Mouse (Mus musculus): ENCODE data around the gene Taar7f. TPM values are rescaled to one million over a fixed set of nuclear protein-coding genes. Genes with fewer than 3 reads are reported as not detected.
"Not testable (repeated sequence)": the region's sequence is repeated elsewhere in the genome, so short reads cannot be mapped to it uniquely, and the experiment has no call there.

The Taar7f gene
- polyA plus RNA-seq, 1 experiment from 2014 or later = not detected

GRCm38 (mm10) chr10:24097010-24097409 lies 47.7 kb downstream of the Taar7f start:
- H3K36me3 ChIP-seq (ENCODE audit: control insufficient read depth, insufficient read depth, low read length); H3K27ac ChIP-seq (replicated peaks; ENCODE audit: low read depth, low read length); DNase-seq; H3K27me3 ChIP-seq (ENCODE audit: control insufficient read depth, insufficient read depth, low read length); H3K4me3 ChIP-seq (replicated peaks; ENCODE audit: low read depth, low read length); H3K9ac ChIP-seq (replicated peaks; ENCODE audit: low read length); H3K4me2 ChIP-seq (ENCODE audit: low read length); H3K9me3 ChIP-seq (ENCODE audit: control insufficient read depth, low read length); ATAC-seq (ENCODE audit: low FRiP score, low TSS enrichment); H3K4me1 ChIP-seq (ENCODE audit: control insufficient read depth, insufficient read depth, low read length): not testable (repeated sequence)
- WGBS = 72% methylated on average over 2 of the region's 2 CpGs

Other genes starting within 250 kb of the Taar7f start
- gene Vnn3, start 198.0 kb upstream of the Taar7f start, polyA plus RNA-seq (2014; fragmentation: Nextera tagmentation; extraction: Ambion mirVana) = not detected in 2 replicates
- 0.08 TPM in 1 of 2 replicates, not detected in the other for gene Vnn1, start 154.8 kb upstream of the Taar7f start, polyA plus RNA-seq (2014; fragmentation: Nextera tagmentation; extraction: Ambion mirVana)
- not detected in 2 replicates for gene Taar1, start 129.2 kb upstream of the Taar7f start, polyA plus RNA-seq (2014; fragmentation: Nextera tagmentation; extraction: Ambion mirVana)
- not detected in 2 replicates for gene Taar2, start 110.9 kb upstream of the Taar7f start, polyA plus RNA-seq (2014; fragmentation: Nextera tagmentation; extraction: Ambion mirVana)
- gene Taar3, start 100.0 kb upstream of the Taar7f start, polyA plus RNA-seq (2014; fragmentation: Nextera tagmentation; extraction: Ambion mirVana) = not detected in 2 replicates
- gene Taar4, start 89.0 kb upstream of the Taar7f start, polyA plus RNA-seq (2014; fragmentation: Nextera tagmentation; extraction: Ambion mirVana) = not detected in 2 replicates
- gene Taar5, start 78.8 kb upstream of the Taar7f start, polyA plus RNA-seq (2014; fragmentation: Nextera tagmentation; extraction: Ambion mirVana) = not detected in 2 replicates
- not detected in 2 replicates for gene Taar6, start 63.9 kb upstream of the Taar7f start, polyA plus RNA-seq (2014; fragmentation: Nextera tagmentation; extraction: Ambion mirVana)
- not detected in 2 replicates for gene Taar7a, start 56.0 kb upstream of the Taar7f start, polyA plus RNA-seq (2014; fragmentation: Nextera tagmentation; extraction: Ambion mirVana)
- gene Taar7b, start 49.6 kb upstream of the Taar7f start, polyA plus RNA-seq (2014; fragmentation: Nextera tagmentation; extraction: Ambion mirVana) = not detected in 2 replicates
- gene Taar7d, start 22.3 kb upstream of the Taar7f start, polyA plus RNA-seq (2014; fragmentation: Nextera tagmentation; extraction: Ambion mirVana) = not detected in 2 replicates
- gene Taar7e, start 11.9 kb upstream of the Taar7f start, polyA plus RNA-seq (2014; fragmentation: Nextera tagmentation; extraction: Ambion mirVana) = not detected in 2 replicates
- gene Taar8a, start 27.0 kb downstream of the Taar7f start, polyA plus RNA-seq (2014; fragmentation: Nextera tagmentation; extraction: Ambion mirVana) = not detected in 2 replicates
- gene Taar8b, start 42.8 kb downstream of the Taar7f start, polyA plus RNA-seq (2014; fragmentation: Nextera tagmentation; extraction: Ambion mirVana) = not detected in 2 replicates
- not detected in 2 replicates for gene Taar8c, start 52.4 kb downstream of the Taar7f start, polyA plus RNA-seq (2014; fragmentation: Nextera tagmentation; extraction: Ambion mirVana)
- gene Taar9, start 60.0 kb downstream of the Taar7f start, polyA plus RNA-seq (2014; fragmentation: Nextera tagmentation; extraction: Ambion mirVana) = not detected in 2 replicates
- gene Stx7, start 99.8 kb downstream of the Taar7f start, polyA plus RNA-seq (2014; fragmentation: Nextera tagmentation; extraction: Ambion mirVana) = 326 and 358 TPM in 2 replicates
- gene Moxd1, start 174.0 kb downstream of the Taar7f start, polyA plus RNA-seq (2014; fragmentation: Nextera tagmentation; extraction: Ambion mirVana) = 0.26 and 2.7 TPM in 2 replicates

All from midbrain, embryonic 14.5 days (tissue).